Mouse (Mus musculus) lung, postnatal 0 days (tissue): ENCODE results near the gene Tpcn1. TPM values are rescaled to one million over a fixed set of nuclear protein-coding genes. Genes with fewer than 3 reads are reported as not detected.

Experiments used
- ATAC-seq: fragments of 200-750 bp; cut with Nextera tagmentation; 2 replicates; pipeline ENCODE4 v1.8.0; 2017; ENCODE audit warnings: moderate library complexity
- DNase-seq: peaks from one replicate; pipeline ENCODE4 v3.0.0-alpha.2; 2016; ENCODE audit warnings: low spot score
- H3K27ac ChIP-seq: fragments of 300-500 bp; sonication (generic); 2 replicates; pipeline ENCODE4 v1.5.1; 2014; ENCODE audit warnings: antibody characterized with exemption, mild to moderate bottlenecking, low read length, mixed read lengths
- H3K27me3 ChIP-seq: fragments of 300-500 bp; sonication (generic); replicated peaks from 2 replicates; pipeline ENCODE4 v1.6.1; 2014; ENCODE audit warnings: low read length, mixed read lengths; ENCODE audit not compliant: insufficient read depth
- H3K36me3 ChIP-seq: fragments of 300-500 bp; sonication (generic); 2 replicates; pipeline ENCODE4 v1.6.1; 2014; ENCODE audit warnings: low read length, mixed read lengths; ENCODE audit not compliant: insufficient read depth
- H3K4me1 ChIP-seq: fragments of 300-500 bp; sonication (generic); 2 replicates; pipeline ENCODE4 v1.6.1; 2014; ENCODE audit warnings: antibody characterized with exemption, low read depth, low read length, mixed read lengths; ENCODE audit not compliant: insufficient read depth
- H3K4me2 ChIP-seq: fragments of 300-500 bp; sonication (generic); replicated peaks from 2 replicates; pipeline ENCODE4 v1.6.1; 2014; ENCODE audit warnings: low read depth, mild to moderate bottlenecking, low read length, moderate library complexity, mixed read lengths
- H3K4me3 ChIP-seq: fragments of 300-500 bp; sonication (generic); 2 replicates; pipeline ENCODE4 v1.5.1; 2014; ENCODE audit warnings: low read depth, low read length
- H3K9ac ChIP-seq: fragments of 300-500 bp; sonication (generic); replicated peaks from 2 replicates; pipeline ENCODE4 v1.6.1; 2014; ENCODE audit warnings: low read depth, mild to moderate bottlenecking
- H3K9me3 ChIP-seq: fragments of 300-500 bp; sonication (generic); 2 replicates; pipeline ENCODE4 v1.6.1; 2016; ENCODE audit warnings: low read length, mixed read lengths
- CTCF ChIP-seq: IDR thresholded peaks from 2 replicates; pipeline ENCODE4 v1.5.1; 2016; ENCODE audit warnings: antibody characterized with exemption, mild to moderate bottlenecking
- EP300 ChIP-seq: IDR thresholded peaks from 2 replicates; pipeline ENCODE4 v1.6.1; 2016; ENCODE audit warnings: antibody characterized with exemption, mild to moderate bottlenecking, control low read depth
- WGBS: fragments of 180-500 bp; shearing (Covaris S2); extraction: QIAGEN DNeasy Blood & Tissue Kit; methylation state at CpG from one replicate; pipeline ENCODE4 v1.1.7; 2014; 5-methylcytosine and 5-hydroxymethylcytosine counted together
- polyA plus RNA-seq: library from polyadenylated mRNA; unstranded; fragments of >200 nt; fragmentation: Nextera tagmentation; extraction: Ambion mirVana; gene quantifications from 2 replicates; pipeline ENCODE4 v1.2.1, GENCODE M21; 2015

Gene Tpcn1
- polyA plus RNA-seq, 1 experiment from 2014 or later: 17.5 TPM

GRCm38 (mm10) chr5:120487844-120488243 is 100.6 kb downstream of the Tpcn1 start:
- H3K27me3 ChIP-seq: no peaks in the 10 kb centered on the region
- TF ChIP-seq CTCF (no peak), EP300 (no peak)
- H3K27ac ChIP-seq: no peak overlapping the region
- H3K4me3 ChIP-seq: no peak overlapping the region
- WGBS: 61% methylated on average over 8 of the region's 8 CpGs
- H3K4me1 ChIP-seq: no peaks in the 10 kb centered on the region
- 0 out of 2 replicates have a peak, but pooled peaks cover 13% of the 10 kb centered on the region for H3K36me3 ChIP-seq
- no peak overlapping the region for H3K9ac ChIP-seq
- ATAC-seq (0 out of 2 replicates have a peak, but pooled peaks have one; percentile 45), DNase-seq (no peak)
- H3K4me2 ChIP-seq: no peak overlapping the region
- no peaks in the 10 kb centered on the region for H3K9me3 ChIP-seq

Other genes starting within 250 kb of the Tpcn1 start
- gene Lhx5, start 157.0 kb downstream of the Tpcn1 start, polyA plus RNA-seq: not detected in 2 replicates
- gene Sdsl, start 115.9 kb downstream of the Tpcn1 start, polyA plus RNA-seq: 1.7 and 1.8 TPM in 2 replicates
- not detected in 2 replicates for gene Sds, start 112.1 kb downstream of the Tpcn1 start, polyA plus RNA-seq
- gene Plbd2, start 85.0 kb downstream of the Tpcn1 start, polyA plus RNA-seq: 63.1 and 69.2 TPM in 2 replicates
- 12.1 and 14.7 TPM in 2 replicates for gene Slc8b1, start 77.5 kb downstream of the Tpcn1 start, polyA plus RNA-seq
- 1.7 and 2.0 TPM in 2 replicates for gene Iqcd, start 343 bp upstream of the Tpcn1 start, polyA plus RNA-seq
- gene Rita1, start 23.9 kb upstream of the Tpcn1 start, polyA plus RNA-seq: 9.9 and 10.0 TPM in 2 replicates
- 24.9 and 25.4 TPM in 2 replicates for gene Ddx54, start 24.1 kb upstream of the Tpcn1 start, polyA plus RNA-seq
- gene Cfap73, start 45.6 kb upstream of the Tpcn1 start, polyA plus RNA-seq: 1.3 and 2.0 TPM in 2 replicates
- not detected in 2 replicates for gene Rasal1, start 60.1 kb upstream of the Tpcn1 start, polyA plus RNA-seq
- gene Dtx1, start 123.3 kb upstream of the Tpcn1 start, polyA plus RNA-seq: 0.48 and 0.70 TPM in 2 replicates
- 0.21 and 0.31 TPM in 2 replicates for gene Oas2, start 161.2 kb upstream of the Tpcn1 start, polyA plus RNA-seq
- gene Oas3, start 189.0 kb upstream of the Tpcn1 start, polyA plus RNA-seq: 0.20 and 0.31 TPM in 2 replicates
- gene Oas1e, start 206.9 kb upstream of the Tpcn1 start, polyA plus RNA-seq: 0.30 and 0.60 TPM in 2 replicates
- gene Oas1c, start 223.8 kb upstream of the Tpcn1 start, polyA plus RNA-seq: 1.5 and 1.7 TPM in 2 replicates